Mouse (Mus musculus) thymus, adult 2 months (tissue): Measurements from ENCODE around the gene As3mt. TPM values are rescaled to one million over a fixed set of nuclear protein-coding genes. Genes with fewer than 3 reads are reported as not detected.

Experiments used
- DNase-seq: peaks from one replicate; pipeline ENCODE4 v3.0.0; 2021
- H3K27ac ChIP-seq: fragments of 200-500 bp; 2 replicates; pipeline ENCODE4 v1.5.1; 2012; ENCODE audit warnings: low read length, control low read depth; ENCODE audit not compliant: control insufficient read depth, insufficient read depth
- H3K27me3 ChIP-seq: fragments of 200-500 bp; 2 replicates; pipeline ENCODE4 v1.6.1; 2012; ENCODE audit warnings: mild to moderate bottlenecking, low read length, moderate library complexity, mixed read lengths; ENCODE audit not compliant: control insufficient read depth, insufficient read depth
- H3K36me3 ChIP-seq: fragments of 200-500 bp; 2 replicates; pipeline ENCODE4 v1.6.1; 2012; ENCODE audit warnings: mild to moderate bottlenecking, low read length, moderate library complexity; ENCODE audit not compliant: control insufficient read depth, insufficient read depth
- H3K4me1 ChIP-seq: fragments of 200-500 bp; replicated peaks from 2 replicates; pipeline ENCODE4 v1.6.1; 2012; ENCODE audit warnings: low read length; ENCODE audit not compliant: control insufficient read depth, insufficient read depth
- H3K4me3 ChIP-seq: fragments of 200-500 bp; 2 replicates; pipeline ENCODE4 v1.5.1; 2012; ENCODE audit warnings: mild to moderate bottlenecking, low read length, control low read depth, moderate library complexity; ENCODE audit not compliant: control insufficient read depth, insufficient read depth
- CTCF ChIP-seq: fragments of 200-500 bp; IDR thresholded peaks from 2 replicates; pipeline ENCODE4 v1.5.1; 2012; ENCODE audit warnings: mild to moderate bottlenecking, control low read depth, low read length, moderate library complexity, borderline replicate concordance; ENCODE audit not compliant: control insufficient read depth, poor library complexity, insufficient read depth; ENCODE audit errors: extremely low read depth
- POLR2A ChIP-seq: fragments of 200-500 bp; IDR thresholded peaks from 2 replicates; pipeline ENCODE4 v1.6.1; 2012; ENCODE audit warnings: mild to moderate bottlenecking, low read length, control low read depth, moderate library complexity; ENCODE audit not compliant: control insufficient read depth, poor library complexity, insufficient read depth; ENCODE audit errors: extremely low read depth
- WGBS: fragments of 180-500 bp; shearing (Covaris S2); methylation state at CpG from one replicate; pipeline ENCODE4 v1.1.7; 2018; 5-methylcytosine and 5-hydroxymethylcytosine counted together
- polyA plus RNA-seq: library from polyadenylated mRNA; depleted of rRNA; stranded (reverse); fragments of >200 nt; gene quantifications from 2 replicates; pipeline ENCODE4 v1.2.3, GENCODE M21; 2012; rRNA removed

The As3mt gene
- polyA plus RNA-seq, 1 experiment = 9.5 TPM

DNA sequence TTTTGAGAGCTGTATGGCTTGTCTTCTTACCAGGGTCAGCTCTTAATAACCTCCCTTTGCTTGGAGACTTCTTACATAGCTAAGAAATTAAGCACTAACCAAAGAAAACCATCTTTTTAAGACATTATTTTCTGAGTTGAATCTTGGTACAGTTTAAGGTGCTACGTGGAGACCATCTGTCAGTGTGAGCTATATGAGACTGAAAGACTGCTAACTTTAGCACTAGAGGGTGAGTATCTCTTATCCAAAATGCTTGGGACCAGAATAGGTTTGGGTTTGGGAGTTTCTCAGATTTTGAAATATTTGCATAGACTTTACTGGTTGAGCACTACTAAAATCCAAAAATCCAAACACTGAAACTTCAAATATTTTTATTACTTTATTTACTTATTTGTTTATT, 82.5 kb downstream of the As3mt start:
- no peaks in the 10 kb centered on the region for H3K4me1 ChIP-seq
- whole genome bisulfite sequencing = 96% methylated on average over 1 of the region's 1 CpGs
- no peak overlapping the region for H3K4me3 ChIP-seq
- no peaks in the 10 kb centered on the region for H3K36me3 ChIP-seq
- TF ChIP-seq CTCF (no peak), POLR2A (no peak)
- no peak overlapping the region for H3K27ac ChIP-seq
- H3K27me3 ChIP-seq = no peaks in the 10 kb centered on the region
- DNase-seq = no peak

Other genes starting within 250 kb of the As3mt start
- 57.9 and 78.2 TPM in 2 replicates for gene Trim8, start 205.8 kb upstream of the As3mt start, polyA plus RNA-seq
- 17.0 and 21.6 TPM in 2 replicates for gene Arl3, start 134.3 kb upstream of the As3mt start, polyA plus RNA-seq
- gene Sfxn2, start 134.1 kb upstream of the As3mt start, polyA plus RNA-seq = 5.6 and 6.5 TPM in 2 replicates
- gene Wbp1l, start 108.4 kb upstream of the As3mt start, polyA plus RNA-seq = 77.0 and 87.8 TPM in 2 replicates
- gene Cyp17a1, start 34.3 kb upstream of the As3mt start, polyA plus RNA-seq = 0.26 and 0.42 TPM in 2 replicates
- gene Borcs7, start 17.6 kb upstream of the As3mt start, polyA plus RNA-seq = 3.0 and 4.4 TPM in 2 replicates
- gene Cnnm2, start 54.1 kb downstream of the As3mt start, polyA plus RNA-seq = 7.4 and 9.7 TPM in 2 replicates